Mouse (Mus musculus): ENCODE results near the gene Fancc. TPM values are rescaled to one million over a fixed set of nuclear protein-coding genes. Genes with fewer than 3 reads are reported as not detected.

The Fancc gene
- polyA plus RNA-seq (2014; fragmentation: Illumina TruSeq; extraction: RNeasy Lipid Tissue Mini Kit (QIAGEN cat#74804); ENCODE audit: low read depth, low replicate concordance): 4.8 TPM

DNA sequence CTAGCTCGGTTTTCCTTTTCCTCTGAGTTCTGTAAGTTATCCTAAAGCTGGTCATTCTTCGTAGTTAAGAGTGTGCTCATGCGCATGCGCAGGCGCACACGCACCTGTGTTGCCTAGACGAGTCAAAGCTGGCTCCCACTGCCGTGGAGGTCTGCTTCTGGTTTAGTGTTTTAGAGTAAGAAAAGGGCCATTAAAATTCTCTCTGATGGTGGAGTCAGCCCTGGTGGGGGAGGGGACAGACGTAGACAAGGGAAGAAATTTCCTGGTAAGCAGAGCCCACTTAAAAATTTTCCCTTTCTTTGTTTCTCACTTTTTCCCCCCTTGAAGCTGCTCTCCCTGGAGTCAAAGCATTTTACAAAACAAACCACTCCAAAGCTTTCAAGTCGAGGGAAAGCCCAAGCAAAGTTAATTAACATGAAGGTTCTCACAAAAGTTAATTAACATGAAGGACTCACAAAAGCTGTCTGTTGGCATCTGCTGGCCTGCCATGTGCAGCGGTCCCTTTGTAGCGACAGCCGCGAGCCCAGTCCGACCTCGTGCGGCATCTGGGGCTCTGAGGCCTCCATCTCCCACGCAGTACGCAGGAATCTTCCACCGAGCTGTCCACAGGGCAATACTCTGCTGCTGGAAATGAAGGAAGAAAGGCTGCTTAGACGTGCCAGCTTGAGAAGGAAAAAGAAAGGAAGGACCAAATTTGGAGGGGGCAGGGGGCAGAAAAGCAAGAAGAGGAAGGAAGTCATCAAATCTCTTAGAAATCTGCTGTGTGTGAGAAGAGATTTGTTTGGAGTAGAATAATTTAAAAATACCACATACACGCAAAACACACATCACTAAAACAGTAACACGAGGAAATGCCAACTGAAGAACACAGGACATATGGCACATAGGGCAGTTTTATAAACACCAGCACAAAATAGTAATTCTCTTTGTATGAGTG lies at the start of gene Fancc:
Gene Fancc (minus strand): TSS at position 633 of the 937 bp plus-strand sequence.

Other genes starting within 250 kb of the Fancc start
- 5.9 TPM for gene Ptch1, start 76.3 kb upstream of the Fancc start, polyA plus RNA-seq (2014; fragmentation: Illumina TruSeq; extraction: RNeasy Lipid Tissue Mini Kit (QIAGEN cat#74804); ENCODE audit: low read depth, low replicate concordance)

All from heart, adult 10 weeks (tissue).